Mouse (Mus musculus) brain, embryonic 14.5 days (tissue): ENCODE measurements around the gene Pkib.

ENCODE experiments used
- CTCF ChIP-seq: fragments of 200-500 bp; IDR thresholded peaks from 2 replicates; pipeline ENCODE4 v1.5.1; 2012; ENCODE audit warnings: inconsistent platforms, mild to moderate bottlenecking, moderate library complexity, borderline replicate concordance; ENCODE audit not compliant: insufficient read depth, insufficient read length; ENCODE audit errors: extremely low read depth
- POLR2A ChIP-seq: fragments of 200-500 bp; IDR thresholded peaks from 2 replicates; pipeline ENCODE4 v1.6.1; 2012; ENCODE audit warnings: mild to moderate bottlenecking, inconsistent platforms, borderline replicate concordance; ENCODE audit not compliant: poor library complexity, insufficient read depth, insufficient read length, severe bottlenecking; ENCODE audit errors: extremely low read depth

DNA sequence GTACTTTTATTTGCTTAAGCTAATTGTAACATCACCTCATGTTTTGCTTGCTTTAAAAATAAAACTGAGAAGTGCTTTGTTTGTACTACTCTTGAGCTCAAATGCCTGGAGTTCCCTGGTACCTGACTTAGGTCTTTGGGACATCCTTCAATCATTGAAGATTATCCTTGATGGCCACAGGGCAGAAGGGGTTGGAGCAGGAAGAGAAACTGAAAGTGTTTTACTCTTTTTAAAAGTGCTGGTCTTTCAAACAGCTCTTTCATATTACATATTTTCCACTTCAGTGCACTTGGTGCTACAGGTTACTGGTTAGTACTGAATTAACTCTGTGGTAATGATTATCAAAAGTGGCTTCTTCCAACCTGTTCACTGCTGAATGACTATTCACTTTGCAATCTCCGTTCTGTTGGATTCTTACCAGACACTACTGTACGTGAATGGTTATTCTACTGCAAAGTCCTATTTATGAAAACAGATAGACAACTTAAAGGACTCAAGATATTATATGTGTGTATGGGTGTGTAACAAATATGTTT lies 123.5 kb downstream of the Pkib start:
- TF ChIP-seq POLR2A, result no peak
- TF ChIP-seq CTCF, result no peak
